Mouse (Mus musculus): ENCODE measurements around the gene Pou1f1.

Gene Pou1f1

DNA sequence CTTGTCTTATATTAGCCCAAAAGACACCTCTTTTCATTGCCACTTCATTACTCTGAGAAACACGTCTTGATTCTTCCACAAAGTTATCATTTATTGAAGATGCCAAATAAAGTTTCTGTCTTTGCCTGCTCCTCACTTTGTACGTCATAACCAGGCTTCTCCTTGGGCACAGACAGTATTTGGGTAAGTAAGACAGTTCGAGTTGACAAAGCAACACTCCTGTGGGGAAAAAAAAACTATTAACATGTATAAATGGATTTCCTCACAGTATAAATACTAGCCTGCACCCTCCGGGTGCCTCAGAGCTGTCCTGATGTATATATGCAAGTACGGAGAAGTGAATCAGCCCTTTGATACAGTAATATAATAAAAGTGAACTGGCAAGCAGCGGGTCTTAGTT, at the start of gene Pou1f1:
TSS of gene Pou1f1 (plus strand) at position 301 of the 400 bp plus-strand sequence.
- no peak for DNase-seq (ENCODE audit: low read depth, low spot score)

DNA sequence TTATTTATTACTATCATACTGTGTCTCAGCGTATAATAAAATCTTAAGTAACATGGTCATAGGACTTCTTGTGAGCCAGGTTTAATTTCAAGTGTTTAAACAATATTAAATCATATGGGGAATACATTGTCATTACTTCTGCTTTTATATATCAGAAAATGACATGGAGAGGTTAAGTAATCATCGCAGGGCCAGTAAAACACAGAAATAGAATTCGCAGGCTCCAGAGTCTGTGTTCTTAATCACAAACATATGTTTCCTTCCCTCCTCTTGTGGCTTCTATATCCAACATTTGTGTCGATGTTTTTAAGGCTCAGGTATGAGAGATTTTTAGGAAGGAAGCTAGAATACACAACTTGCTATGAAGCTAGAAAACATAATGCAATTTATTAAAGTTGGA, 49.7 kb upstream of the Pou1f1 start:
- DNase-seq (ENCODE audit: low read depth, low spot score): no peak

DNA sequence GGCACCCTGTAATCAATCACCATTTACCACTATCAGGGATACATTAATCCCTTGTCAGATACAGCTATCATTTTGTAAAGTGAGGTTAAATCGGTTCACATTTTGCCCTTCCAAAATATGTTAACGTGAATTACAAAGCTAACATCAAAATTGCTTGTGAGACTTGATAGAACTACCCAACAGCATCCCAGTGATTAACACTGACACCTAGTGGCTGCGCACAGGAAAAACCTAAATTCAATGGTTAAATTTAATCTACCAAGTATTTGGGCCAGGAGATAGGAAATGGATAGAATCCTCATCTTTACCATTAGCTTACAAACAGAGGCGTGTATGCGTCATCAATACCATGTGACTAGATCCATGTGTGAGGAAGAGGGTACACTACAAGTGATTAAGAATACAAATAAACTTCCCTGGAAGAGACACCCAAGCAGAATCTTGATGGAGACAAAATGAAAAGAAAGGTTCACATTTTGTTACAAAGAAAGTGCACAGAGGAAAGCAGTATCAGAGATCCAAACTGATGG, 47.8 kb upstream of the Pou1f1 start:
- DNase-seq (ENCODE audit: low read depth, low spot score): peak; percentile 65

DNA sequence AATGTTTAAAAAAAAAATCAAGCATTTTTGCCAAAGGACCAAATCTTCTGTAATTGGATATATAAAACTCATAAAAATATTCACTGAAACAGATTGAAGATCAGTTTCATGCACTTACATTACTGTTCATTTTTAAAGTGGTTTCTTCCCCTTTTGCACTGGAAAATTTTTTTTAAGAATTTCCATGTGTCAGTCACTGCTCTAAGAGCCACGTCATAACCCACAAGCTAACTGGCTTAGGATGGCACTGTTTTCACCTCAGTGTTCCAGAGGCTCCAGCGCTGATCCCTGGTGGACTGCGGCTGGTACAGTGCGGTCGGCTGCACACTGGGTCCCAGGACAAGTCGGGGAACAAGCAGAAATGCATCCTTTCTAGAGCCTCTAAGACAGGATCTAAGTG, 34.6 kb upstream of the Pou1f1 start:
- DNase-seq (ENCODE audit: low read depth, low spot score): no peak

DNA sequence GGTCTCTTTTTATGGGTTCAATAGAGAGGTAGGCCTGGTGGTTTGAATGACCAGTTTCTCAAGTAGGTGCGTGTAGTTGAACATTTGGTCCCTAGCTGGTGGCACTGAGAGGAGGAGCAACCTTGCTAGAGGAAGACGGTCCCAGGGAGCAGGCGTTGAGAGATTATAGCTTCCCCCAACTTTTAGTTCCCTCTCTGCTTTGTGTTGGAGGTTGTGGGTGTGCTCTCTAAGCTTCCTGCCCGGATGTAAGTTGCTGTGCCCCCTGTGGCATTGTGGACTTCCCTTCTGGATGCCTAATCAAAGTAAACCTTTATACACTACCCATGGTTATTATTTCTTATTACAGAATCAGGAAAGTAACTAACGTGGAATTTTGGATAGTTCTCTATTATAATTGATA, 24.3 kb upstream of the Pou1f1 start:
- no peak for DNase-seq (ENCODE audit: low read depth, low spot score)

DNA sequence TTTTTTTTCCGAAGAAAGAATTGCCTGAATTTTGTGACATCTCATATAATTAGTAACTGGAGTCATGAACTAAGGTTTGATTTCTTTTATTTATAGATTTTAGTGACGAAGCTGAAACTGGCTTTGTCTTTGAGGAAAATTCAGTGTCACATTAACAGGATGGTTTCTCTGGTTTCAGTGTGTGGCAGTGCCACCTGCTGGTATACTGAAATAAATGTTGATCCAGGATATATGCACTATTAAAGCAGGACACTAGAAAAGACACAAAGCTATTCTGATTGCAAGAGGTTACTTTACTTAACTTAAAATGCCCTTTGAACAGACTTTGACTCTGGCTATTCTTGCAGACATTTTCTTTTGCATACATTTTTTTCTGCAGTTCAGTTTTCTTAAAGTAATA, 23.3 kb upstream of the Pou1f1 start:
- DNase-seq (ENCODE audit: low read depth, low spot score): peak; percentile 63

DNA sequence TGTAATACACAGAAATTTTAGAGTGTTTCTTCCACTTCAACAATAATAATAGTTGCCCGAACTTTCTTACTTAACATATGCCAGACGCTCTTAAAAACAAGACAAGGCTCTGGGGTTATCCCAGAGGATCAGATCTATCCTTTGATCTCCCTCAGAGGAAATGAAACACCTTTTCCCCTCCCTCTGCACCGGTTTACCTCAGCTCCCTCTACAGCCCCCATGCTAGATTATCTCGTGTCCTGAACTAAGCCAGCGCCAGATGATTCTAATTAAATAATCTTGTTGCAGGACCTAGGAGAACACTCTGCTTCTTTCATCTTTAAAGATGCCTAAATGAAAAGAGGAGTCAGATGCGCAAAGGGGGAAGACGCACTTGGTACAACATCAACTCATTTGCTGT, 6.1 kb upstream of the Pou1f1 start:
- DNase-seq (ENCODE audit: low read depth, low spot score): no peak

DNA sequence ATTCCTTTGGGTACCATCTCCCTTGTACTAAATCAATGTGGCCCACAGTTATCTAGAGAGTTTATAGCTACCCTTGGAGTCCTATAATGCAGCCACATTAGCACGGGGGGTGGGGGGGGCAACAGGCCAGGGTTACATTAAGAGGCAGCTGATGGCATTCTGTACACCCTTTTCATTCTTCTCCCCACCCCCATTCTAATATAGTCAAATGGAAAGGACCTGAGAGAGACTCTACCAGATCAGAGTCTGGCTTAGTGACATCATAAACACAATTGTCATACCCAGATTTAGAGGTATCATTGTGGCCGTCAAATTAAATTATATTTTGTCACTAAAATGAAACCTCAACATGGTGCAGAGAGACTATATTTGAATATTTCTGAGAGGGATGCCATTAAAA, 5.7 kb downstream of the Pou1f1 start:
- no peak for DNase-seq (ENCODE audit: low read depth, low spot score)

DNA sequence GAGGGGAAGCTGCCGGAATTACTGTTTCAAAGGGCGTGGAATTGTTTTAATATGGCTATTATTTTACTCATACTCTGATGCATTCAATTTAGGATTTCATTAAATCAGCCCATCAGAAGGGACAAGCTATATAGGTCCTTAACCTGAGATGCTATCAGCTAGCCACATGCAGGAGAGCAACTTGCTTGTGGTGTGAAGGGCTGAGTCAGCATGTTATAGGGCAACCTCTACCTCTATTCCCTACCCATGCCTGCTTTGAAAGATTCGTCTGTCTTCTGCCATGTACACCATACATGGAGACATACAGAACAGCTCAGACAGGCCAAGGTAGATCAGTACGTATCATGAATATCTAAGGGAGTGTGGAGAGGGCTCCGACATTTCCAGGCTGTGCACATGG, 6.4 kb downstream of the Pou1f1 start:
- no peak for DNase-seq (ENCODE audit: low read depth, low spot score)

DNA sequence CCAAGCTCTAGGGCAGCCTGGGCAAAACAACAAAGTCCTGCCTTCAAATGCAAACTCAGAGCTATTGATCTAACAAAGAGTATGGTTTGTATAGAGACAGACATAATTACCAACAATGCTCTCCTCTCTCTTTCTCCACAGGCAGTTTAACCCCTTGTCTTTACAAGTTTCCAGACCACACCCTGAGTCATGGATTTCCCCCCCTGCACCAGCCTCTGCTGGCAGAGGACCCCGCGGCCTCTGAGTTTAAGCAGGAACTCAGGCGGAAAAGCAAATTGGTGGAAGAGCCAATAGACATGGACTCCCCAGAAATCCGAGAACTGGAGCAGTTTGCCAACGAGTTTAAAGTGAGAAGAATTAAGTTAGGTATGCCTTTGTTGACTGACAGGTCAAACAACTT, 9.3 kb downstream of the Pou1f1 start:
- no peak for DNase-seq (ENCODE audit: low read depth, low spot score)

DNA sequence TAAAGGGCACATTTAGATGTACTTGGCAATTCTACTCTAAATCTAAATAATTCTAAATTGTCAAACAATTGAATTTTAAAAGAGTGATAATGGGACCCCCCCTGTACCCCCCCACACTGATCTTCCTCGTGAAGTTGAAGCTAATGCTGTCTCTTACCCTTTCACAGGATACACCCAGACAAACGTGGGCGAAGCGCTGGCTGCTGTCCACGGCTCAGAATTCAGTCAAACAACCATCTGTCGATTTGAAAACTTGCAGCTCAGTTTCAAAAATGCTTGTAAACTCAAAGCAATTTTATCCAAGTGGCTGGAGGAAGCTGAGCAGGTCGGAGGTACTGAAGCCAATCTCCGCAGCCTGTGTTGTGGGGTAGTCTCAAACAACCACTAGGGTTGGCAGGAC, 11.4 kb downstream of the Pou1f1 start:
- DNase-seq (ENCODE audit: low read depth, low spot score): peak; percentile 85

DNA sequence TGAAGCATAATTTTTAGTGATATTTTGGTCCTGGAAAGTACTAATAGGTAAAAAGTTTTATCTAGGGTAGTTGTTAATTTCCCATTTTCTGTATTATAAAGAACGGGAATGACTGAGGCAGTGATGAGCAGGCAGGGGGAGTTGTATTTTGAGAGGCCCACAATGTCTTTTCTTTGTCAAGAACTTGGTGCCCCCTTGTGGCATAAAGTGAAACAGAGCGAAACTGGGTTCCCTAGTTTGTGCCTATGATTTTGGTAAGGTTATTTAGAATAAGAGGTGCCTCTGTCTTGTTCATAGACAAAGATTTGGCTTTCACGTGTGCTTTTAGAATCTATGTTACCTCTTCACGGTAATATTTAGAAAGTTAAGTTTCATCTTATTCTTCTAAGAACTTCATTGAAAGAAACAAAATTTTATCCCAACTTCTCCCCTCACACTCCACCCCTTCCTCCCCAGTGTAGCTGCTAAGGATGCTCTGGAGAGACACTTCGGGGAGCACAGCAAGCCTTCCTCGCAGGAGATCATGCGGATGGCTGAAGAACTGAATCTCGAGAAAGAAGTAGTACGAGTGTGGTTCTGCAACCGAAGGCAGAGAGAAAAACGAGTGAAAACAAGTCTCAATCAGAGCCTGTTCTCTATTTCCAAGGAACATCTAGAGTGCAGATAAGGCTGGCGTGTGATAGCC, 13.1 kb downstream of the Pou1f1 start:
- DNase-seq (ENCODE audit: low read depth, low spot score): peak; percentile 76

DNA sequence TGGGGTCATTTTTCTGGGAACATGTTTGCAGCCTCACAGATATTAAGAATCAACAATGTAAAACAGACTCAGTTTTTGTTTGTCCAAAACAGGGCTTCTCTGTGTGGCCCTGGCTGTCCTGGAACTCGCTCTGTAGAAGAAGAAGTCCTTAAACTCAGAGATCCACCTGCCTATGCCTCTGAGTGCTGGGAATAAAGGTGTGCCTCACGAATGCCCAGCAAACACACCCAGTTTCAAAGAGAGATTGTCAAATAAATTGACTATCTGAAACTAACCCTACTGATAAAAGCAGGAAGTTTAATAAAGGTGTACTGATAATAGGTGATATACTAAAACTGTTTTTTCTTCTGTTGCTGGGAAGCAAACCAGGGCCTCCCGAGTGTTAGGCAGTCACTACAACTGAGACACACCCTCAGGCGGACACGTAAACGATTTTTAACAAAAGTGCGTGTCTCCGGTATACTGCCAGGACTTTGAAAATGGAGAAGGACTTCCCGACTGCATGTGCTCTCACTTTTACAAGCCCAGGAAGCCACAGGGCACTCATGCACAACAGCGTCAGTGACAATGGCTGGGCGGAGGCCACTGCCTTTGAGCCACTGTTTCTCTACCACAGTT, 23.5 kb downstream of the Pou1f1 start:
- no peak for DNase-seq (ENCODE audit: low read depth, low spot score)

DNA sequence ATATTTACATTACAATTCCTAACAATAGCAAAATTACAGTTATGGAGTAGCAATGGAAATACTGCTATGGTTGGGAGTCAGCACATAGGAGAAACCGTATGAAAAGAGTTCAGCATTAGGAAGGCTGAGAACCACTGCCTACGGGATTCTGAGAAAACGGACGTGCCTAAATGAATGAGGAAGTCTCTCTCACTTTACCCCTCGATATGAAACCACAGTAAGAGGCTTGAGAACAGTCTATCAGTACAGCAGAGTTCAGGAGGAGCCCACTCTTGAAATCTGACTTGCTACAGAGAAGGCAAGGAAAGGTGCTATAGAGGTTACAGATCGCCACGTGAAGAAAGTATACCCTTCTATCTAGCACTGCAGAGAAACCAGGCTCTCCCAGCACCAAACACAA, 28.6 kb downstream of the Pou1f1 start:
- DNase-seq (ENCODE audit: low read depth, low spot score): no peak

DNA sequence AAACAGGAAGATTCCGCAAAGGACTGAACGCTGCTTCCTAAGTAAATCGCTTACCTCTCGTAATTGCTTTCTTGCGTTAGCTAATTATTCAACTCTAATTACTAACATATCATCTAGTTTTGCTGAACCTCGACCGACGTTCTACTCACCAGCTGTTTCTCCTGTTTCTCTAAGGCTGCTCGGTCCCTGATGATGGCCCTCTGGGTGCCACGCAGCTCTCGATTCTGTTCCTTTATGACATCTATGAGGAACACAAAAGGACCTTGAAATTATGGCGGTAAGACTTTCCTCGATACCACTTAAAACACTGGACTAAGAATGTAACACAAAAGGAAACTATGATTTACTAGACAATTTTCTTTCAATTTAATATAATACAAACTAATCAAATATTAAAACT, 30.5 kb downstream of the Pou1f1 start:
- no peak for DNase-seq (ENCODE audit: low read depth, low spot score)

DNA sequence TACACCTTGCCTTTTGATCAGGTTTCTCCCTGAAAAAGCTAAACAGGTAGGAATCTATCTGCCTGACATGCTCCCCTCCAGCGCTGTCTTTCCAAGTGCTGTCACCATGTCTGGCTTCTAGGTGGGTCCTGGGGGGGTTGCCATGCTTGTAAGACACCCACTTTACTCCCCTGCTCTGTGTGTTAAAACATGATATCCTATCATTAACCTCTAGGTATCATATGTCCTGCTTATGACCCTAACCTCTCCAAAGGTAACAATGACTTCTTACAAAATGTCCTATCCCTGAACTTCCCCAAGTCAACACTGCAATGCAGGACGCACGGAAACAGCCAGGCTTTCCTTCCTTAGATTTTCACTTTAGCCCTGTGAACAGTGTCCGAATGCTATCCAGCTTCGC, 34.0 kb downstream of the Pou1f1 start:
- no peak for DNase-seq (ENCODE audit: low read depth, low spot score)

DNA sequence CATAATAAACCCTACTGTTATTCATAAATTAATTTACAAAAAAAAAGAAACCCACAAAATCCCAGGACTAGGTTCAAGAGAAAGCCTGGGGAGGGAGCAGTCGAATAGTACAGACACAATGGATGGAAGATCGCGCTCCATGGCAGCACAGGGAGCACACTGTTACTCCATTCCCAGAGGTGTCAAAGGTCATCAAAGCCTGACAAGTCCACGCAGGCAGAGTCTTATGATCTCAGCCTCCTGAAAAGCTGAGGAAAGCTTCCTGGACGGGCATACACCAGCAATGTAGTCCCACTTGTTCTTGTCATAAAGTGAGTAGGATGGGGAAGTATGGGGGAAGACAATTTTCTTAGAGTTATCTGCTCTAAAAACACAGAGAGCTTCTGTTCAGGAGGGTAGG, 37.1 kb downstream of the Pou1f1 start:
- DNase-seq (ENCODE audit: low read depth, low spot score): peak; percentile 7

DNA sequence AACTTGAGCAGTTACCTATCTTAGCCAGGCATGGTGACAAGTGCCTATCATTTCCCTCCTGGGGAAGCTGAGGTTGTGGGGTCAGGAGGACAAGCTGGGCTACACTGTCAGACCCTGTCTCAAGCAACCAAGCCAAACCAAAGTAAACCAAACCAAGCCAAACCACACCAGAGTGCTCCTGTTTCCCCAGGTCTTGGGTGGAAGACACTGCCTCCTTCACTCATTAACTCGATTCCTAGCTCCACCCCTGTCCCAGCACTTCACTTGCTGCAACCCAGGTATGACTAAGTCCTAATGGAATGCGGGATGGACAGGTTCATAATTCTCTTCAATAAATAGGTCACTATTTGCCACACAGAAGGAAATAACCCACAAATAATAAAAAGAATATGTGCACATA, 39.3 kb downstream of the Pou1f1 start:
- DNase-seq (ENCODE audit: low read depth, low spot score): no peak

DNA sequence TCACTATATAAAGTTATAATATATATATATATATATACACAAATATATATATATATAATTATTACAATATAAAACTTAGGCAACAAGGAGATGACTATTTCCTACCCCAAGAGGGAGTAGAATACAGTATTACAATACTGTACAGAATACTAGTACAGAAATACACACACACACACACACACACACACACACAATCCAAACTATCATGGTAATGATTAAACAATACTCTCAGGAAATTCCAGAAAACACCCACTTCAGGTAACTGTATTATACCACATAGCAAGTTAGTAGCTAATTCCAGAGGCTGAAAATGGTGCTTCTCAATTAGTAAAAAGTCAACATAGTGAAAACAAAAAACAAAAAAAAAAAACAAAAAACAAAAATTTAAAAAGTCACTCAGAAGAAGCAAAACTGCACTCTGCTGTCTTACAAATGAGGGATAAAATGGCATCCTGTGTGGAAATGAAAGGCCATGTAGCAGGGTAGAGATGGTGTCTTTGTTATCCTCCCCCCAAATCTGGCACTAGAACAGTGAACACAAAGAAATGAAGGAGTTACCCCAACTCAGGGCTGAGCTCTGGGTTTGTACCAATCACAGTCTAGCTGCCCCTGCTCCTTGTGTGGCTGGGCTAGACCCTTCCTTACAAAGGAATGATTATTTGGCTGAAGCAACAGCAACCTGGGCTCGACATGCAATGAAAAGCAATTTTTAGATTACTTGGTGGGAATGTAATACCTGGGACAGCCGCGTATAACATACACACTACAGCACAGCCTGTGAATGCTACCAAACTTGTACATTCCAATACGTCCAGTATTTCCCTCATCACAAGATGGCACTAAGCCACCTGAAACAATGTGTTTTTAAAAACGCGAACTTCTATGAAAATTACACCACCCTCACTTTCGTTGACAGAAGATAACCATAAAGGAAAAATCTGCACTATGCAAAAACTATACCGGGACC, 41.0 kb downstream of the Pou1f1 start:
- DNase-seq (ENCODE audit: low read depth, low spot score): peak; percentile 38

DNA sequence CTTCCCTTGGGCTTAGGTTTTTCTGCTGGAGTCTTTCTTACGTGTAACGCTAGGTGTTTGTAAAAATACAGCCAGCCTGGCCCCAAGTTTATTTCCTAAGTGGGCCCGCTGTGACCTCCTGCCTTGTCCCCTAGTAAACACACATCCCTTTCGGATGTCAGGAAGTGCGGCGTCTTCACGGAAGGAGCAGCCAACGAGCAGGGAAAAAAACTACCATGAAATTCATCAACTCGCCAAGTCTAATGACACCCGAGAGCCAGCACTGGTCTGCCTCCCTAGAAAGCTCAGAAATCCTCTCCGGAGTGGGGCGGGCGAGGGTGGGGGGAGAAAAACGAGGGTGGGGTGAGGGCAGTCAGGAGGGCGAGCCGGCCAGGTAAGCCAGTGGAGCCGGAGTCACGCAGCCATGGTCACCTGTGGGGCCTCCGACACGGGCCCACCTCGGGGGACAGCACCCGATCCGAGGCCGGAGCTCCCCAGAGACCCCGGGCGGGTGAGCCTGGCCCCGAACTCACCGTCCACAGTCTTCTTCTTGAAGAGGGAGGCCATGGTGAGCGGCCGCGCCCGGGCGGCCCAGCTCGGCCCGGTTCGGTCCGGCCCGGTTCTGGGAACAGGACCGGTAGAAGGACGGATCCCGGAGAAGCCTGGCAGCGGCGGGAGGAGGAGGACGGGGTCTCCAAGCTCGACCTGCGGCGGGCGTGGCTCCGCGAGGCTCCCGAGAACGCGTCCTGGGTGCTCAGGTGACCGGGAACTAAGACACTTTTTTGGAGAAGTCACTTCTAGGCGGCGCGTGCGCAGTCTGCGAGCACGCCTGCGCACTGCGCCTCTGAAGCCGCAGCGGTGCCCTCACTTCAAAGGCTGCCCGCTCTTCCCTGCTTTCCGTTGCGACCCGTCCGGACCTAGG, 41.9 kb downstream of the Pou1f1 start, which contains the start of gene Chmp2b:
TSS of gene Chmp2b (minus strand) at position 764 of the 901 bp plus-strand sequence.
- peak; percentile 95 for DNase-seq (ENCODE audit: low read depth, low spot score)

DNA sequence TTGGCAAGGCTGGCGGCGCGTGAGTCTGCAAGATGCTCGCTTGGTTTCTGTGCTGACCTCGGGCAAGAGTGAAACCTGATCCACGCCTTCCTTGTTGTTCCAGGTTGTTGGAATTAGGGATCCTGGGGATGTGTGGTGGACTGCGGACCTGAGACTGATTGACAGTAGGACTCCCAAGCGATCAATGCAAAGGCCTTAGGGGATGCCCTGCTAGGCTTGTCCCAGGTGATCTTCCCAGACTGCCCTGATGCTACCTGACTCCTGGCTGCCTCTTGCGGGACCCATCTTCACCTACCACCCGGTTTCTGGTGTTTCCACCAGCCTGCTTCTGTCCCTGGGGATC, 42.5 kb downstream of the Pou1f1 start:
- DNase-seq (ENCODE audit: low read depth, low spot score): no peak
